Mouse (Mus musculus) CH12.LX (cell line): Measurements from ENCODE around the gene Phf1. TPM values are rescaled to one million over a fixed set of nuclear protein-coding genes. Genes with fewer than 3 reads are reported as not detected.

ENCODE experiments used
- DNase-seq: peaks from one replicate; pipeline ENCODE4 v3.0.0-alpha.2; 2013; ENCODE audit errors: extremely low read depth
- H3K27ac ChIP-seq: 2 replicates; pipeline ENCODE4 v1.5.1; 2012; ENCODE audit warnings: low read depth, mild to moderate bottlenecking, control low read depth, moderate library complexity; ENCODE audit not compliant: insufficient read depth
- H3K27me3 ChIP-seq: replicated peaks from 2 replicates; pipeline ENCODE3; 2012; ENCODE audit warnings: inconsistent platforms
- H3K36me3 ChIP-seq, 2 experiments: replicated peaks in 1 of 2; 2 replicates each; pipeline versions ENCODE3 to v1.6.1; 2012; ENCODE audit warnings: inconsistent platforms in 1 of 2, low read length in 1 of 2, mild to moderate bottlenecking in 1 of 2, mixed read lengths in 1 of 2, moderate library complexity in 1 of 2; ENCODE audit not compliant: control insufficient read depth in 1 of 2, insufficient read depth in 1 of 2
- H3K4me1 ChIP-seq, 2 experiments: 2 replicates each; pipeline ENCODE4 v1.6.1; 2012; ENCODE audit warnings: inconsistent platforms in 1 of 2, moderate library complexity in 1 of 2; ENCODE audit not compliant: insufficient read depth in 2 of 2, control insufficient read depth in 1 of 2
- H3K4me2 ChIP-seq: 2 replicates; pipeline ENCODE4 v1.6.1; 2012; ENCODE audit warnings: low read depth, mild to moderate bottlenecking, control low read depth; ENCODE audit not compliant: poor library complexity, insufficient read depth, severe bottlenecking
- H3K4me3 ChIP-seq, 3 experiments: fragments of 150-350 bp in 1 of 3; sonication (generic) in 1 of 3; replicated peaks in 1 of 3; 2 replicates each; pipeline versions ENCODE3 to v1.5.1; 2011 to 2012; ENCODE audit warnings: low read depth in 2 of 3, low read length in 2 of 3, mild to moderate bottlenecking in 2 of 3, moderate library complexity in 2 of 3, control low read depth in 1 of 3, improper control_type of control experiment in 1 of 3, inconsistent platforms in 1 of 3, mixed read lengths in 1 of 3; ENCODE audit not compliant: poor library complexity in 1 of 3
- H3K79me2 ChIP-seq: replicated peaks from 2 replicates; pipeline ENCODE4 v1.6.1; 2012; ENCODE audit warnings: mild to moderate bottlenecking, moderate library complexity; ENCODE audit not compliant: control insufficient read depth, poor library complexity, insufficient read depth, severe bottlenecking; ENCODE audit errors: extremely low read depth
- H3K9ac ChIP-seq: 2 replicates; pipeline ENCODE4 v1.6.1; 2012; ENCODE audit warnings: low read depth, mild to moderate bottlenecking, control low read depth, moderate library complexity; ENCODE audit not compliant: insufficient read depth
- H3K9me3 ChIP-seq: replicated peaks from 2 replicates; pipeline ENCODE3; 2012; ENCODE audit warnings: low read length, inconsistent platforms, mixed read lengths
- BHLHE40 ChIP-seq: IDR thresholded peaks from 2 replicates; pipeline ENCODE4 v1.6.1; 2011; ENCODE audit warnings: mild to moderate bottlenecking, low read depth, low read length, improper control_type of control experiment
- ELF1 ChIP-seq: IDR thresholded peaks from 2 replicates; pipeline ENCODE4 v1.6.1; 2014; ENCODE audit warnings: low read depth, mild to moderate bottlenecking, inconsistent platforms, low read length, improper control_type of control experiment
- EP300 ChIP-seq: IDR thresholded peaks from 2 replicates; pipeline ENCODE4 v1.6.1; 2011; ENCODE audit warnings: low read length, improper control_type of control experiment
- HCFC1 ChIP-seq: IDR thresholded peaks from 2 replicates; pipeline ENCODE4 v1.6.1; 2012; ENCODE audit warnings: low read depth, mild to moderate bottlenecking, inconsistent platforms, low read length, improper control_type of control experiment
- IRF4 ChIP-seq: IDR thresholded peaks from 2 replicates; pipeline ENCODE4 v1.6.1; 2014; ENCODE audit warnings: low read depth, mild to moderate bottlenecking, inconsistent platforms, low read length, improper control_type of control experiment
- KAT2A ChIP-seq: IDR thresholded peaks from 2 replicates; pipeline ENCODE4 v1.6.1; 2012; ENCODE audit warnings: low read length, improper control_type of control experiment, inconsistent platforms; ENCODE audit not compliant: insufficient replicate concordance
- MEF2A ChIP-seq: IDR thresholded peaks from 2 replicates; pipeline ENCODE4 v1.6.1; 2014; ENCODE audit warnings: low read depth, mild to moderate bottlenecking, inconsistent platforms, low read length, improper control_type of control experiment, borderline replicate concordance
- MYC ChIP-seq: IDR thresholded peaks from 2 replicates; pipeline ENCODE4 v1.6.1; 2011; ENCODE audit warnings: low read depth, mild to moderate bottlenecking, improper control_type of control experiment, low read length
- NRF1 ChIP-seq: IDR thresholded peaks from 2 replicates; pipeline ENCODE4 v1.6.1; 2014; ENCODE audit warnings: low read depth, mild to moderate bottlenecking, inconsistent platforms, low read length, improper control_type of control experiment, moderate library complexity
- PAX5 ChIP-seq: IDR thresholded peaks from 2 replicates; pipeline ENCODE4 v1.6.1; 2012; ENCODE audit warnings: low read length, inconsistent platforms, mixed read lengths
- RAD21 ChIP-seq: IDR thresholded peaks from 2 replicates; pipeline ENCODE4 v1.6.1; 2011; ENCODE audit warnings: low read depth, mild to moderate bottlenecking, low read length, improper control_type of control experiment, moderate library complexity
- SIN3A ChIP-seq: IDR thresholded peaks from 2 replicates; pipeline ENCODE4 v1.6.1; 2012; ENCODE audit warnings: low read length, improper control_type of control experiment, inconsistent platforms
- SMC3 ChIP-seq: IDR thresholded peaks from 2 replicates; pipeline ENCODE4 v1.6.1; 2011; ENCODE audit warnings: low read depth, low read length, improper control_type of control experiment
- TCF12 ChIP-seq: IDR thresholded peaks from 2 replicates; pipeline ENCODE4 v1.6.1; 2014; ENCODE audit warnings: low read depth, mild to moderate bottlenecking, inconsistent platforms, low read length, improper control_type of control experiment
- dilution Hi-C: fragments of 300-500 bp; cut with MboI; formaldehyde crosslinking; loops from 2 replicates; pipeline ENCODE4 v1.14.3; 2020; ENCODE audit warnings: low sequenced_read_pairs; ENCODE audit not compliant: extremely low pct_unique_long_range_greater_than_20kb, extremely low pct_ligation_motif_present
- in situ Hi-C: fragments of 300-500 bp; cut with MboI; formaldehyde crosslinking; loops from 3 replicates; pipeline ENCODE4 v1.14.3; 2019; ENCODE audit warnings: low sequenced_read_pairs, low pct_ligation_motif_present, low pct_unique_long_range_greater_than_20kb, mixed read lengths
- polyA plus RNA-seq: library from polyadenylated mRNA; unstranded; fragments of >175 nt; gene quantifications from 2 replicates; pipeline ENCODE4 v1.2.1, GENCODE M21; 2012; ENCODE audit warnings: low read depth; ENCODE audit not compliant: insufficient read length
- total RNA-seq, 2 experiments: library from RNA; depleted of rRNA; stranded (reverse); fragments of 300-350 nt in 1 of 2; fragments of >200 nt in 1 of 2; gene quantifications; 2 replicates each; pipeline ENCODE4 v1.2.3; 2012 to 2014

The Phf1 gene
- total and polyA plus RNA-seq, 3 experiments = 1.7 to 4.1 (median 3.5) TPM

DNA sequence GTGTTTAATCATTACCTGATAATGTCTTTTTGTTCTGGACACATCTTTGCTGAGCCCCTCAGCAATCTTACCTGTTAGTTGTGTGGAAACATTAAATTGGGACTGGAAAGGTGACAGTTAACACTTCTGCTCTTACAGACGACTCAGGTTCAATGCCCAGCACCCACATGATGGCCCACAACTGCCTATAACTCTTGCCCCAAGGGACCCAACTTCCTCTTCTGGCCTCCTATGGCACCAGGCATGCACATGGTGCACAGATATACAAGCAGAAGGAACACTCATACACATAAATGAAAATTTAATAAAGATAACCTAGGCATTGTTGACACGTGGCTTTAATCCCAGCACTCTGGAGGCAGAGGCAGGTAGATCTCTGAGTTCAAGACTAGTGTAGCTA, 46.6 kb downstream of the Phf1 start:
- no peak overlapping the region for H3K9ac ChIP-seq
- H3K4me1 ChIP-seq = peaks cover 17 to 69% of the 10 kb centered on the region in 2 experiments
- H3K4me3 ChIP-seq = no peak overlapping the region
- in situ Hi-C loops = no loop called here
- no peak overlapping the region for H3K27ac ChIP-seq
- H3K4me2 ChIP-seq = no peak overlapping the region
- peak; percentile 54 for DNase-seq
- peaks cover 37 to 58% of the 10 kb centered on the region in 2 experiments for H3K36me3 ChIP-seq
- H3K9me3 ChIP-seq = peaks cover 5% of the 10 kb centered on the region
- dilution Hi-C loops = no loop called here
- TF ChIP-seq ELF1 (no peak), EP300 (no peak), BHLHE40 (no peak), NRF1 (no peak), RAD21 (no peak), SMC3 (no peak), KAT2A (no peak)
- TF ChIP-seq, all 38 proteins: peak for 0
- Histone ChIP-seq H3K27me3 (no peaks in the 10 kb centered on the region), H3K79me2 (peaks cover 9% of the 10 kb centered on the region)

DNA sequence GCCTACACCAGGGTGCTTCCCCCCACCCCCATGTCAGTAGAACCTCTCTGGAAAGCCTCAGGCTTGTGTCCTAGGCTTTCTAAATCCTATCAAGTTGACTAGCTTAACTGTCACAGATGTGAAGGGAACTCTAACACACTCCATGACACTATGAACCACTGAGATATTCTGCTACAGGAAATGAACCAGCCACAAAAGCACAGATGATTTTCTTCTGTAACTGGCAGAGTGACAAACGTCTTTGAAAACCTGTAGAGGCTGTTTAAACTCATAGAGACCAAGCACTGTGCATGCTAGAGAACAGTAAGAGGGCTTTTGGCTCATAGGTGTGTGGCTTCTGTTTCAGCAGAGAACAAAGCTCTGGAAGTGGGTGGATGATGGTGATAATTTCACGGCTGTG, 48.2 kb downstream of the Phf1 start:
- Histone ChIP-seq H3K4me3 (no peak overlapping the region), H3K79me2 (0 out of 2 replicates have a peak, but pooled peaks cover 3% of the 10 kb centered on the region), H3K4me1 (peaks cover 8 to 53% of the 10 kb centered on the region in 2 experiments), H3K4me2 (no peak overlapping the region), H3K27ac (no peak overlapping the region), H3K36me3 (peaks cover 23 to 42% of the 10 kb centered on the region in 2 experiments), H3K9me3 (peaks cover 5% of the 10 kb centered on the region), H3K9ac (no peak overlapping the region), H3K27me3 (no peaks in the 10 kb centered on the region)
- TF ChIP-seq RAD21 = no peak
- TF ChIP-seq PAX5 = no peak
- no peak for TF ChIP-seq TCF12
- no peak for TF ChIP-seq EP300
- no peak for TF ChIP-seq IRF4
- in situ Hi-C loops = no loop called here
- dilution Hi-C loops = no loop called here
- DNase-seq = no peak

DNA sequence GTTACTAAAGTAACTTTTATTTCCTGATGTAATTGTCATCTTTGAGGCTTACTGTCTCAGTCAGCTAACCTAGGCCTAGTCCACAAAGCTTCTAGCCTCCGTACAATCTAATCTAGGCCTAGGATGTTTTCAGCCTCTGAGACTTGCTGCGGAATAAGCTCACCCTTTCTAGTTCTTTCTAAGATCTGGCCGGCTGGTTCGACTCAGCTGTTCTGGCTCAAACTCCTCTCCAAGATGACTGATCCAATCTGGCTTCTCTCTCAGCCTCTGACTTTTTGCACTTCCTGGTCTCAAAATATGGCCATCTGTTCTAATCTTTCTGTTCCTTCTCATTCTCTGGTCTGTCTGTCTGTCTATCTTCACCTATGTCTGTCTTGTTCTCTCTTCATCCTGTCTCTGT, 50.5 kb downstream of the Phf1 start:
- no peaks in the 10 kb centered on the region for H3K79me2 ChIP-seq
- H3K9me3 ChIP-seq = no peaks in the 10 kb centered on the region
- H3K4me1 ChIP-seq = peaks cover 8 to 39% of the 10 kb centered on the region in 2 experiments
- H3K27ac ChIP-seq = no peak overlapping the region
- TF ChIP-seq HCFC1 (no peak), MYC (no peak), RAD21 (no peak), TCF12 (no peak), MEF2A (no peak), SIN3A (no peak)
- TF ChIP-seq, all 38 proteins: peak for 0
- DNase-seq = no peak
- no peaks in the 10 kb centered on the region for H3K27me3 ChIP-seq
- dilution Hi-C loops = no loop called here
- no peak overlapping the region for H3K4me3 ChIP-seq
- H3K4me2 ChIP-seq = no peak overlapping the region
- H3K36me3 ChIP-seq = peaks cover 9 to 25% of the 10 kb centered on the region in 2 experiments
- H3K9ac ChIP-seq = no peak overlapping the region
- in situ Hi-C loops = no loop called here
